In the genomic region with DNA sequence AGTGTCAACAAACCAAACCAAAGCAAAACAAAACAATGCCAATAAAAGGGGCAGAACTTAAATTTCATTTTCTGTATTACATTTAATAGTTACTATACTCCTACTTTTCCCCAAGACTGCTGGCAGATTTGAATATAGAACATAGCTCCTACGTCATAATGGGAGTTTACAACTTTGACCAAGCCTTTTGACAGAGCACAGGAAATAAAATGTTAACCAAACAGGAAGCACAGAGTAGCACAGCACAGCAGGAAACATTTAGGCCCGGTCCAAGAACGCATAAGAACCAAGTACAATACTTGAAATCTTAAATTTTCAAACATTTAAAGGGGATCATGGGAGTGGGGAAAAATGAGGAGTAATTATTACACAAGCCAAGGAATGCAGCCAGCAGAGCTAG, we compare ENCODE assay signal across 24 mouse cellular contexts. TPM values are rescaled to one million over a fixed set of nuclear protein-coding genes. Genes with fewer than 3 reads are reported as not detected.
DNase-seq lines count a peak whose midpoint lies in the region.
"Had no signal": no experiment of that assay in that cellular context is flagged by ENCODE, and none has a peak within 500 bp of the region (broad histone marks: within the 10 kb centered on the region; RNA-seq: fewer than 3 reads in every experiment).

No protein-coding gene starts in this region.

- intact Hi-C loops in left cerebral cortex, postnatal 36 days (cut with DNase I) = no loop called here

- H3K36me3 ChIP-seq in splenic B cell, adult 2 months (ENCODE audit: control insufficient read depth, insufficient read depth, low read length, poor library complexity, severe bottlenecking) = no peaks in the 10 kb centered on the region
- H3K36me3 ChIP-seq: embryonic facial prominence, embryonic 12.5 days; heart, embryonic 10.5 days; heart, embryonic 15.5 days; hindbrain, embryonic 13.5 days; midbrain, embryonic 12.5 days; stomach, embryonic 15.5 days had no signal

- no peaks in the 10 kb centered on the region for H3K27me3 ChIP-seq in splenic B cell, adult 2 months (ENCODE audit: control insufficient read depth, insufficient read depth, low read length, poor library complexity, severe bottlenecking)
- H3K27me3 ChIP-seq: embryonic facial prominence, embryonic 12.5 days; heart, embryonic 15.5 days; hindbrain, embryonic 13.5 days; midbrain, embryonic 12.5 days; stomach, embryonic 15.5 days had no signal

- DNase-seq in heart, adult 11 months = peak; percentile 50
- no peak for DNase-seq in heart, postnatal 4 days
- peak; percentile 14 for DNase-seq in lung, postnatal 36 days
- no peak for DNase-seq in lung, adult 18-20 months
- peak; percentile 67 for DNase-seq in induced T-regulatory cell, adult 2 months (ENCODE audit: low read depth)
- DNase-seq in splenic B cell, adult 2 months (ENCODE audit: low read depth, low spot score) = peak; percentile 67
- no peak for DNase-seq in left cerebral cortex, postnatal 36 days (ENCODE audit: low spot score in 2 of 2)
- DNase-seq in right cerebral cortex, adult 18-20 months = no peak
- DNase-seq: adrenal gland, postnatal 14 days; cerebellum, adult 11 months; cerebellum, adult 9-10 months; cerebellum, postnatal 36 days; embryo, embryonic 11 days; gastrocnemius, postnatal 14 days; kidney, adult 11 months; layer of hippocampus, postnatal 36 days; liver; thymus, postnatal 14 days had no signal

RNA-seq across cellular contexts. Expression of a gene that starts 11.3 kb away (rescaled TPM):
- 10 to 100 TPM in 1 of 2 experiments, 1 to 10 TPM in 1; 9.9 to 10.6 TPM for total RNA-seq in heart, postnatal 4 days (2021)
- 1 to 10 TPM; 3.0 to 3.4 TPM for total RNA-seq in left cerebral cortex, postnatal 36 days (2021)

Comparison
In these comparisons a context has a peak if more than half of its experiments do, and no peak if none do; other contexts are left out.
1. DNase-seq: peak in heart, adult 11 months (single experiment), lung, postnatal 36 days (single experiment), induced T-regulatory cell, adult 2 months (single experiment) and splenic B cell, adult 2 months (single experiment); none in heart, postnatal 4 days (single experiment), lung, adult 18-20 months (0 of 2), left cerebral cortex, postnatal 36 days (0 of 2) and right cerebral cortex, adult 18-20 months (single experiment).